8 mouse cellular contexts compared by ENCODE assay signal in the genomic region with DNA sequence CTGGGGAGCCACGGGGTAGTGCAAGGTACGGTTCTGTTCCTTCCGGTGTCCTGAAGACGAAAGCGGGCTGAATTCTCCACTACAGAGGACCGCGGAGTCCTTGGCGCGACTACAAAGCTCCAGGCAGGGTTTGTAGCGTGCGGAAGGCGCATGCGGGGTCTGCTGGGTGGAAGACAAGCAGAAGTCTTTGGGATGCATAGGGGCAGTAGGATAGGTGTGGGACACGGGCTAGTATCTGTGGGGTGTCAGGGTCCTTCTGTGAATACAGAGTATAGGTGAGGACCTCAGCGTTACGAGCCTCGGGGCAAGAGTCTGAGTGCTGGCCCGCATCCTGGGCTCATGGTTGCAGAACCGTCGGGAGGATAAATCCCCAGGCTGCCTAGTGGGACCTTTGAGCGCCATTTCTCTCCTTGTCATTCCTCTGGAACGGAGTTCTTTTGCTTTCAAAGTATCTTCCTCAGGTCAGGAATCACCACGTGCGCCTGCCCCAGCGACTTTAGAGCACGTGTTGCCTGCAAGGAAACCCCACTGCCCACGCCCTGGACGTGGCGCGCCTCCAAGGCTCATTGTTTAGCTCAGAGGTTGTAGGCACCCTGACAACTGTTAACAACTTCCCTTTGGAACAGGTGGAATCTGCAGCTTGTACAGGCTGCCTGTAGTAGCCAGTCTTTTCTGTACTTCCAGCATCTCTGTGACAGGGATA. TPM values are rescaled to one million over a fixed set of nuclear protein-coding genes. Genes with fewer than 3 reads are reported as not detected.
DNase-seq lines count a peak whose midpoint lies in the region; ATAC-seq and TF ChIP-seq lines count a peak whose summit lies in the region.

No protein-coding gene starts in this region.

- ATAC-seq in embryonic facial prominence, embryonic 11.5 days (replicated peaks; ENCODE audit: insufficient number of reproducible peaks, low FRiP score, low TSS enrichment, low read depth), result peak; percentile 72
- no peak; the same call in 1 of the 2 replicates for ATAC-seq in intestine, postnatal 0 days
- peak; percentile 35; the same call in 1 of the 2 replicates for ATAC-seq in limb, embryonic 12.5 days (ENCODE audit: insufficient number of reproducible peaks, insufficient read depth, low FRiP score, low TSS enrichment, low read depth)
- peak; percentile 72 for ATAC-seq in midbrain, embryonic 11.5 days (ENCODE audit: low FRiP score)
- ATAC-seq in stomach, embryonic 15.5 days (ENCODE audit: insufficient read depth, low FRiP score, low read depth), result peak; percentile 59

- peaks cover 53% of the 10 kb centered on the region for H3K79me2 ChIP-seq in C2C12 (ENCODE audit: control insufficient read depth, insufficient read depth)

- 1% methylated on average over 30 of the region's 30 CpGs for WGBS in embryonic facial prominence, embryonic 11.5 days
- WGBS in intestine, postnatal 0 days, result under 1% methylated on average over 30 of the region's 30 CpGs
- WGBS in limb, embryonic 12.5 days, result under 1% methylated on average over 30 of the region's 30 CpGs
- under 1% methylated on average over 30 of the region's 30 CpGs for WGBS in midbrain, embryonic 11.5 days
- under 1% methylated on average over 30 of the region's 30 CpGs for WGBS in stomach, embryonic 15.5 days

- peaks cover 39% of the 10 kb centered on the region for H3K79me3 ChIP-seq in C2C12 (ENCODE audit: low read depth)

- H3K27ac ChIP-seq in embryonic facial prominence, embryonic 11.5 days (replicated peaks; ENCODE audit: low read depth, low read length), result no peak overlapping the region
- peak overlapping the region; percentile 70 for H3K27ac ChIP-seq in intestine, postnatal 0 days (ENCODE audit: low read depth, low read length)
- peak overlapping the region; percentile 75; the same call in 1 of the 2 replicates for H3K27ac ChIP-seq in limb, embryonic 12.5 days
- H3K27ac ChIP-seq in midbrain, embryonic 11.5 days (ENCODE audit: low read depth, low read length), result no peak overlapping the region
- H3K27ac ChIP-seq in stomach, embryonic 15.5 days, result 0 out of 2 replicates have a peak overlapping the region, but pooled peaks have one; percentile 6

- peak overlapping the region; percentile 62 for H3K9ac ChIP-seq in embryonic facial prominence, embryonic 11.5 days (replicated peaks; ENCODE audit: low read length)
- H3K9ac ChIP-seq in intestine, postnatal 0 days (ENCODE audit: low read depth, low read length), result peak overlapping the region; percentile 62
- H3K9ac ChIP-seq in limb, embryonic 12.5 days (replicated peaks), result peak overlapping the region; percentile 70
- peak overlapping the region; percentile 72 for H3K9ac ChIP-seq in midbrain, embryonic 11.5 days (ENCODE audit: low read length)
- peak overlapping the region; percentile 30; the same call in 1 of the 2 replicates for H3K9ac ChIP-seq in stomach, embryonic 15.5 days

- H3K27me3 ChIP-seq in C2C12 (ENCODE audit: control insufficient read depth, insufficient read depth, insufficient read length), result no peaks in the 10 kb centered on the region
- H3K27me3 ChIP-seq in embryonic facial prominence, embryonic 11.5 days (ENCODE audit: control insufficient read depth, insufficient read depth, low read length), result no peaks in the 10 kb centered on the region
- no peaks in the 10 kb centered on the region for H3K27me3 ChIP-seq in intestine, postnatal 0 days (replicated peaks; ENCODE audit: control insufficient read depth, insufficient read depth, low read length)
- peaks cover 9% of the 10 kb centered on the region for H3K27me3 ChIP-seq in limb, embryonic 12.5 days
- H3K27me3 ChIP-seq in midbrain, embryonic 11.5 days (ENCODE audit: control insufficient read depth, insufficient read depth, low read length), result no peaks in the 10 kb centered on the region
- H3K27me3 ChIP-seq in stomach, embryonic 15.5 days (replicated peaks), result no peaks in the 10 kb centered on the region

- peaks cover 29% of the 10 kb centered on the region for H3K36me3 ChIP-seq in C2C12 (ENCODE audit: control insufficient read depth, insufficient read depth)
- no peaks in the 10 kb centered on the region for H3K36me3 ChIP-seq in embryonic facial prominence, embryonic 11.5 days (replicated peaks; ENCODE audit: control insufficient read depth, insufficient read depth, low read depth, low read length)
- peaks cover 9% of the 10 kb centered on the region; the same call in 1 of the 2 replicates for H3K36me3 ChIP-seq in intestine, postnatal 0 days (ENCODE audit: control insufficient read depth, insufficient read depth)
- peaks cover 21% of the 10 kb centered on the region for H3K36me3 ChIP-seq in limb, embryonic 12.5 days
- no peaks in the 10 kb centered on the region for H3K36me3 ChIP-seq in midbrain, embryonic 11.5 days (ENCODE audit: control insufficient read depth, insufficient read depth, low read length)
- H3K36me3 ChIP-seq in stomach, embryonic 15.5 days, result no peaks in the 10 kb centered on the region

- no peaks in the 10 kb centered on the region for H3K9me3 ChIP-seq in embryonic facial prominence, embryonic 11.5 days (replicated peaks; ENCODE audit: control insufficient read depth, low read length)
- H3K9me3 ChIP-seq in intestine, postnatal 0 days (ENCODE audit: control insufficient read depth), result no peaks in the 10 kb centered on the region
- no peaks in the 10 kb centered on the region for H3K9me3 ChIP-seq in limb, embryonic 12.5 days
- no peaks in the 10 kb centered on the region for H3K9me3 ChIP-seq in midbrain, embryonic 11.5 days (ENCODE audit: control insufficient read depth, low read length)
- no peaks in the 10 kb centered on the region for H3K9me3 ChIP-seq in stomach, embryonic 15.5 days

- DNase-seq in adrenal gland, adult 18-20 months (ENCODE audit: low spot score in 2 of 2), result peak; percentile 34 to 36
- peak; percentile 27 for DNase-seq in embryonic facial prominence, embryonic 11.5 days (ENCODE audit: low spot score)
- DNase-seq in heart, adult 18-20 months, result peak; percentile 65 to 69
- no peak for DNase-seq in midbrain, embryonic 11.5 days (ENCODE audit: low spot score, missing footprints)

- H3ac ChIP-seq in C2C12 (ENCODE audit: control insufficient read depth, insufficient read length, low read depth), result peak overlapping the region; percentile 86

- H3K4me2 ChIP-seq in embryonic facial prominence, embryonic 11.5 days (ENCODE audit: low read depth, low read length), result peak overlapping the region; percentile 66
- H3K4me2 ChIP-seq in intestine, postnatal 0 days (replicated peaks; ENCODE audit: low read depth), result peak overlapping the region; percentile 96
- peak overlapping the region; percentile 83 for H3K4me2 ChIP-seq in limb, embryonic 12.5 days
- H3K4me2 ChIP-seq in midbrain, embryonic 11.5 days, result peak overlapping the region; percentile 81
- H3K4me2 ChIP-seq in stomach, embryonic 15.5 days, result peak overlapping the region; percentile 76

- H3K4me1 ChIP-seq in embryonic facial prominence, embryonic 11.5 days (ENCODE audit: control insufficient read depth, insufficient read depth, low read length), result no peaks in the 10 kb centered on the region
- H3K4me1 ChIP-seq in intestine, postnatal 0 days (replicated peaks; ENCODE audit: control insufficient read depth, insufficient read depth, low read length), result 0 out of 2 replicates have a peak, but pooled peaks cover 19% of the 10 kb centered on the region
- peaks cover 25% of the 10 kb centered on the region for H3K4me1 ChIP-seq in limb, embryonic 12.5 days (replicated peaks)
- H3K4me1 ChIP-seq in midbrain, embryonic 11.5 days (ENCODE audit: control insufficient read depth, insufficient read depth, low read length), result peaks cover 15% of the 10 kb centered on the region
- peaks cover 18% of the 10 kb centered on the region for H3K4me1 ChIP-seq in stomach, embryonic 15.5 days

- H3K4me3 ChIP-seq in C2C12 (ENCODE audit: insufficient read depth, poor library complexity, severe bottlenecking), result peak overlapping the region; percentile 83
- peak overlapping the region; percentile 59 for H3K4me3 ChIP-seq in embryonic facial prominence, embryonic 11.5 days (ENCODE audit: low read depth, low read length)
- H3K4me3 ChIP-seq in intestine, postnatal 0 days (ENCODE audit: low read depth, low read length), result peak overlapping the region; percentile 58
- peak overlapping the region; percentile 66 for H3K4me3 ChIP-seq in limb, embryonic 12.5 days (replicated peaks)
- peak overlapping the region; percentile 69 for H3K4me3 ChIP-seq in midbrain, embryonic 11.5 days (ENCODE audit: low read depth, low read length)
- peak overlapping the region; percentile 70 for H3K4me3 ChIP-seq in stomach, embryonic 15.5 days (replicated peaks)

- TF ChIP-seq CTCF in C2C12 (IDR thresholded peaks at IDR 0.05; ENCODE audit: control insufficient read depth, insufficient read depth, insufficient read length), result no peak
- no peak for TF ChIP-seq CTCF in intestine, postnatal 0 days (IDR thresholded peaks at IDR 0.05; ENCODE audit: low read depth)

TF ChIP-seq in C2C12, 6 proteins besides CTCF, POLR2A, EP300 and RAD21:
- TF ChIP-seq FOSL1 (IDR thresholded peaks at IDR 0.05; ENCODE audit: insufficient read depth, low read length, poor library complexity, severe bottlenecking) (no peak), USF1 (IDR thresholded peaks at IDR 0.05; ENCODE audit: low read depth) (peak; percentile 70), MYOG (IDR thresholded peaks at IDR 0.05; ENCODE audit: control insufficient read depth, extremely low read depth, insufficient read length) (no peak), MAX (IDR thresholded peaks at IDR 0.05) (peak; percentile 98), CEBPB (IDR thresholded peaks at IDR 0.05; ENCODE audit: low read depth) (no peak), MYOD1 (IDR thresholded peaks at IDR 0.05; ENCODE audit: control insufficient read depth, insufficient read length, low read depth) (peak; percentile 24)
TF ChIP-seq in C2C12: peak in this region for 3.

RNA-seq across cellular contexts. Expression of gene Slc19a1, which starts 1.4 kb away (rescaled TPM):
- 45.1 TPM for polyA plus RNA-seq in C2C12 (2012; fragmentation: generic; extraction: Trizol)
- 10 to 100 TPM; 17.6 to 26.6 TPM for total RNA-seq in adrenal gland, adult 18-20 months (2021)
- 23.5 and 26.2 TPM in 2 replicates for polyA plus RNA-seq in embryonic facial prominence, embryonic 11.5 days (2014; fragmentation: Nextera tagmentation; extraction: Ambion mirVana)
- 1 to 10 TPM; 5.4 to 6.7 TPM for total RNA-seq in heart, adult 18-20 months (2021)
- 60.0 and 61.9 TPM in 2 replicates for polyA plus RNA-seq in intestine, postnatal 0 days (2015; fragmentation: Nextera tagmentation; extraction: Ambion mirVana)
- polyA plus RNA-seq in limb, embryonic 12.5 days (2016; fragmentation: Nextera tagmentation; extraction: Ambion mirVana), result 30.8 TPM in 2 replicates
- 27.5 and 29.5 TPM in 2 replicates for polyA plus RNA-seq in midbrain, embryonic 11.5 days (2014; fragmentation: Nextera tagmentation; extraction: Ambion mirVana)
- 33.9 and 34.3 TPM in 2 replicates for polyA plus RNA-seq in stomach, embryonic 15.5 days (2015; fragmentation: Nextera tagmentation; extraction: Ambion mirVana)

Comparison
In these comparisons a context has a peak if more than half of its experiments do, and no peak if none do; other contexts are left out.
1. H3K27ac ChIP-seq: peak in intestine, postnatal 0 days (single experiment), limb, embryonic 12.5 days (single experiment) and stomach, embryonic 15.5 days (single experiment); none in embryonic facial prominence, embryonic 11.5 days (single experiment) and midbrain, embryonic 11.5 days (single experiment).
2. Peak in every context shown above with its lines, with median percentiles within 50 percentile points of each other: H3K4me3 ChIP-seq, H3K4me2 ChIP-seq and H3K9ac ChIP-seq.